28 mouse cellular contexts compared by ENCODE assay signal in the genomic region with DNA sequence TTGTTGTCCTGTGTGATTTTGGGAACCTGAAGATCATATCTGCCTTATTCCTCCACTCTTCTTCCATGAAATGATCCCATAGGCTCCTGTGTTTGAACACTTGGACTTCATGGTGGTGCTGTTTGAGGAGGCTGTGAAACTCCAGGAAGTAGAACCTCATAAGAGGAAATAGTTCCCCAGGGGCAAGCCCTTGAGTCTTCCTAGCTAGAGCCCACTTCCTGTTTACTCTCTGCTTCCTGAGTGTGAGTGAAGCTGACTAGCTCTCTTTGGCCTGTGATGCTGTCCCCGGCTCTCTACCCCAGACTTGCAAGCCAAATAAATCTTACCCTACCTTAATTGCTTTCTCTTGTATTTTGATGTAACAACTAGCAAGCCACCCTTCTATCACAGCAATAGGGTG.
DNase-seq lines count a peak whose midpoint lies in the region; ATAC-seq and TF ChIP-seq lines count a peak whose summit lies in the region.
"Had no signal": no experiment of that assay in that cellular context is flagged by ENCODE, and none has a peak within 500 bp of the region (broad histone marks: within the 10 kb centered on the region; RNA-seq: fewer than 3 reads in every experiment).

No protein-coding gene starts in this region.

- ATAC-seq in lung, postnatal 0 days, result no peak; the same call in 1 of the 2 replicates
- ATAC-seq: forebrain, embryonic 14.5 days; midbrain, embryonic 15.5 days; Patski had no signal

- 26% methylated on average over 1 of the region's 1 CpGs for WGBS in lung, postnatal 0 days
- 30% methylated on average over 1 of the region's 1 CpGs for WGBS in thymus, adult 2 months

- H3K27me3 ChIP-seq in lung, postnatal 0 days (replicated peaks; ENCODE audit: insufficient read depth, low read length), result no peaks in the 10 kb centered on the region
- no peaks in the 10 kb centered on the region for H3K27me3 ChIP-seq in thymus, adult 2 months (ENCODE audit: control insufficient read depth, insufficient read depth, low read length)
- H3K27me3 ChIP-seq: embryonic facial prominence, embryonic 13.5 days; hindbrain, embryonic 15.5 days; liver, embryonic 15.5 days; midbrain, embryonic 15.5 days; neural tube, embryonic 13.5 days; Patski had no signal

- no peak overlapping the region for H3K9ac ChIP-seq in lung, postnatal 0 days (replicated peaks; ENCODE audit: low read depth)
- H3K9ac ChIP-seq: embryonic facial prominence, embryonic 13.5 days; hindbrain, embryonic 15.5 days; liver, embryonic 15.5 days; midbrain, embryonic 15.5 days; neural tube, embryonic 13.5 days had no signal

- no peak overlapping the region for H3K4me2 ChIP-seq in lung, postnatal 0 days (replicated peaks; ENCODE audit: low read depth, low read length)
- H3K4me2 ChIP-seq: embryonic facial prominence, embryonic 13.5 days; hindbrain, embryonic 15.5 days; liver, embryonic 15.5 days; midbrain, embryonic 15.5 days; neural tube, embryonic 13.5 days had no signal

- H3K36me3 ChIP-seq in lung, postnatal 0 days (ENCODE audit: insufficient read depth, low read length), result no peaks in the 10 kb centered on the region
- no peaks in the 10 kb centered on the region for H3K36me3 ChIP-seq in thymus, adult 2 months (ENCODE audit: control insufficient read depth, insufficient read depth, low read length)
- H3K36me3 ChIP-seq: embryonic facial prominence, embryonic 13.5 days; G1E; heart, embryonic 10.5 days; hindbrain, embryonic 15.5 days; limb, embryonic 10.5 days; liver, embryonic 15.5 days; midbrain, embryonic 15.5 days; neural tube, embryonic 13.5 days had no signal

- no peaks in the 10 kb centered on the region for H3K9me3 ChIP-seq in lung, postnatal 0 days (ENCODE audit: low read length)
- H3K9me3 ChIP-seq: embryonic facial prominence, embryonic 13.5 days; G1E; heart, embryonic 10.5 days; hindbrain, embryonic 15.5 days; limb, embryonic 10.5 days; liver, embryonic 15.5 days; midbrain, embryonic 15.5 days; neural tube, embryonic 13.5 days had no signal

- peak; percentile 17 for DNase-seq in lung, postnatal 0 days (ENCODE audit: low spot score)
- DNase-seq in lung, postnatal 25 days (ENCODE audit: low spot score), result no peak
- peak; percentile 42 for DNase-seq in thymus, postnatal 0 days (ENCODE audit: low spot score)
- no peak for DNase-seq in thymus, adult 2 months
- DNase-seq in T-cell, adult 2 months (ENCODE audit: low spot score), result peak; percentile 45
- peak; percentile 22 for DNase-seq in thymus, postnatal 4 days
- DNase-seq in layer of hippocampus, adult 18-20 months (ENCODE audit: low spot score in 2 of 2), result no peak
- DNase-seq in kidney, adult 18-20 months, result no peak
- DNase-seq: adrenal gland, adult 8-10 months; cerebellum, adult 2 months; cerebellum, postnatal 25 days; embryo, embryonic 11 days; gastrocnemius, adult 2 months; kidney, adult 8-10 months; kidney, postnatal 10 days; liver had no signal

- no peak overlapping the region for H3K4me3 ChIP-seq in lung, postnatal 0 days (ENCODE audit: low read depth, low read length)
- no peak overlapping the region for H3K4me3 ChIP-seq in thymus, adult 2 months (ENCODE audit: control insufficient read depth, insufficient read depth, low read length)
- H3K4me3 ChIP-seq: embryonic facial prominence, embryonic 13.5 days; erythroblast, embryonic 14.5 days; gastrocnemius, adult 2 months; heart, embryonic 10.5 days; hindbrain, embryonic 15.5 days; limb, embryonic 10.5 days; liver, embryonic 15.5 days; midbrain, embryonic 15.5 days; neural tube, embryonic 13.5 days had no signal

- H3K27ac ChIP-seq in lung, postnatal 0 days (ENCODE audit: low read length), result no peak overlapping the region
- no peak overlapping the region; the same call in 1 of the 2 replicates for H3K27ac ChIP-seq in thymus, adult 2 months (ENCODE audit: control insufficient read depth, insufficient read depth, low read length)
- H3K27ac ChIP-seq: embryonic facial prominence, embryonic 13.5 days; gastrocnemius, adult 2 months; heart, embryonic 10.5 days; hindbrain, embryonic 15.5 days; liver, embryonic 15.5 days; macrophage; midbrain, embryonic 15.5 days; neural tube, embryonic 13.5 days had no signal

- no peak for TF ChIP-seq POLR2A in thymus, adult 2 months (IDR thresholded peaks at IDR 0.05; ENCODE audit: control insufficient read depth, extremely low read depth, insufficient read depth, low read length, poor library complexity)

- peak; percentile 40; the same call in 1 of the 2 replicates for TF ChIP-seq EP300 in lung, postnatal 0 days (IDR thresholded peaks at IDR 0.05)

- TF ChIP-seq CTCF in lung, postnatal 0 days (IDR thresholded peaks at IDR 0.05), result no peak
- no peak for TF ChIP-seq CTCF in thymus, adult 2 months (IDR thresholded peaks at IDR 0.05; ENCODE audit: borderline replicate concordance, control insufficient read depth, extremely low read depth, insufficient read depth, low read length, poor library complexity)

- no peaks in the 10 kb centered on the region for H3K4me1 ChIP-seq in lung, postnatal 0 days (ENCODE audit: insufficient read depth, low read depth, low read length)
- H3K4me1 ChIP-seq in thymus, adult 2 months (replicated peaks; ENCODE audit: control insufficient read depth, insufficient read depth, low read length), result no peaks in the 10 kb centered on the region
- H3K4me1 ChIP-seq: heart, embryonic 10.5 days; hindbrain, embryonic 15.5 days; liver, embryonic 15.5 days; midbrain, embryonic 15.5 days; neural tube, embryonic 13.5 days had no signal

Comparison
In these comparisons a context has a peak if more than half of its experiments do, and no peak if none do; other contexts are left out.
1. DNase-seq: peak in lung, postnatal 0 days (single experiment), thymus, postnatal 0 days (single experiment), T-cell, adult 2 months (single experiment) and thymus, postnatal 4 days (single experiment); none in lung, postnatal 25 days (single experiment), thymus, adult 2 months (single experiment), layer of hippocampus, adult 18-20 months (0 of 2) and kidney, adult 18-20 months (single experiment).